ENCODE assay signal across 9 mouse cellular contexts in genomic region chr2:179774440-179775110, GRCm38 (mm10).
A peak's percentile ranks its signal among the peaks of the same experiment; 100 is the strongest.
DNase-seq lines count a peak whose midpoint lies in the region; ATAC-seq and TF ChIP-seq lines count a peak whose summit lies in the region.
"Had no signal": no experiment of that assay in that cellular context is flagged by ENCODE, and none has a peak within 500 bp of the region (broad histone marks: within the 10 kb centered on the region; RNA-seq: fewer than 3 reads in every experiment).

No protein-coding gene starts in this region.

- peak; percentile 76 for DNase-seq in cerebellum, adult 9-11 months
- peak; percentile 40 for DNase-seq in lung, postnatal 14 days
- DNase-seq in ovary, adult 18-20 months (ENCODE audit: low spot score) = no peak
- no peak for DNase-seq in frontal cortex, postnatal 25 days (ENCODE audit: low spot score in 2 of 2)

- H3K4me2 ChIP-seq in forebrain, embryonic 12.5 days = no peak overlapping the region
- H3K4me2 ChIP-seq in forebrain, embryonic 13.5 days = no peak overlapping the region
- H3K4me2 ChIP-seq in intestine, postnatal 0 days (replicated peaks; ENCODE audit: low read depth) = no peak overlapping the region
- H3K4me2 ChIP-seq: embryonic facial prominence, embryonic 13.5 days had no signal

- no peak overlapping the region for H3K9ac ChIP-seq in forebrain, embryonic 12.5 days
- no peak overlapping the region for H3K9ac ChIP-seq in forebrain, embryonic 13.5 days
- no peak overlapping the region for H3K9ac ChIP-seq in intestine, postnatal 0 days (ENCODE audit: low read depth, low read length)
- H3K9ac ChIP-seq: embryonic facial prominence, embryonic 13.5 days had no signal

- H3K4me1 ChIP-seq in forebrain, embryonic 12.5 days = peaks cover 28% of the 10 kb centered on the region
- H3K4me1 ChIP-seq in forebrain, embryonic 13.5 days = peaks cover 21% of the 10 kb centered on the region
- no peaks in the 10 kb centered on the region for H3K4me1 ChIP-seq in intestine, postnatal 0 days (replicated peaks; ENCODE audit: control insufficient read depth, insufficient read depth, low read length)

- H3K36me3 ChIP-seq in forebrain, embryonic 12.5 days (replicated peaks) = no peaks in the 10 kb centered on the region
- H3K36me3 ChIP-seq in forebrain, embryonic 13.5 days (ENCODE audit: poor library complexity, severe bottlenecking) = no peaks in the 10 kb centered on the region
- H3K36me3 ChIP-seq in intestine, postnatal 0 days (ENCODE audit: control insufficient read depth, insufficient read depth) = no peaks in the 10 kb centered on the region
- H3K36me3 ChIP-seq: embryonic facial prominence, embryonic 13.5 days had no signal

- TF ChIP-seq CTCF in intestine, postnatal 0 days (IDR thresholded peaks at IDR 0.05; ENCODE audit: low read depth) = no peak

- H3K4me3 ChIP-seq in forebrain, embryonic 12.5 days (replicated peaks) = no peak overlapping the region
- H3K4me3 ChIP-seq in forebrain, embryonic 13.5 days = no peak overlapping the region
- H3K4me3 ChIP-seq in intestine, postnatal 0 days (ENCODE audit: low read depth, low read length) = no peak overlapping the region
- H3K4me3 ChIP-seq: embryonic facial prominence, embryonic 13.5 days had no signal

- H3K27ac ChIP-seq in forebrain, embryonic 12.5 days = 0 out of 2 replicates have a peak overlapping the region, but pooled peaks have one; percentile 13
- no peak overlapping the region for H3K27ac ChIP-seq in forebrain, embryonic 13.5 days
- no peak overlapping the region for H3K27ac ChIP-seq in intestine, postnatal 0 days (ENCODE audit: low read depth, low read length)
- H3K27ac ChIP-seq: embryonic facial prominence, embryonic 13.5 days had no signal

- no peaks in the 10 kb centered on the region for H3K9me3 ChIP-seq in forebrain, embryonic 12.5 days
- H3K9me3 ChIP-seq in forebrain, embryonic 13.5 days (replicated peaks) = no peaks in the 10 kb centered on the region
- no peaks in the 10 kb centered on the region for H3K9me3 ChIP-seq in intestine, postnatal 0 days (ENCODE audit: control insufficient read depth)
- H3K9me3 ChIP-seq: embryonic facial prominence, embryonic 13.5 days had no signal

- peak; percentile 50 for ATAC-seq in forebrain, embryonic 12.5 days (ENCODE audit: low FRiP score)
- ATAC-seq in forebrain, embryonic 13.5 days = no peak
- ATAC-seq in intestine, postnatal 0 days = 0 out of 2 replicates have a peak, but pooled peaks have one; percentile 31
- ATAC-seq in activated CD4-positive, CD25-positive, alpha-beta regulatory T cell, adult 4 months = no peak

- H3K27me3 ChIP-seq in forebrain, embryonic 12.5 days = no peaks in the 10 kb centered on the region
- peaks cover 4% of the 10 kb centered on the region; the same call in 1 of the 2 replicates for H3K27me3 ChIP-seq in forebrain, embryonic 13.5 days
- no peaks in the 10 kb centered on the region for H3K27me3 ChIP-seq in intestine, postnatal 0 days (replicated peaks; ENCODE audit: control insufficient read depth, insufficient read depth, low read length)

- WGBS in forebrain, embryonic 12.5 days = 17% methylated on average over 13 of the region's 13 CpGs
- WGBS in forebrain, embryonic 13.5 days = 16% methylated on average over 13 of the region's 13 CpGs
- WGBS in intestine, postnatal 0 days = 13% methylated on average over 13 of the region's 13 CpGs

Comparison
In these comparisons a context has a peak if more than half of its experiments do, and no peak if none do; other contexts are left out.
1. ATAC-seq: peak in forebrain, embryonic 12.5 days (single experiment) and intestine, postnatal 0 days (single experiment); none in forebrain, embryonic 13.5 days (single experiment) and activated CD4-positive, CD25-positive, alpha-beta regulatory T cell, adult 4 months (single experiment).
2. DNase-seq: peak in cerebellum, adult 9-11 months (single experiment) and lung, postnatal 14 days (single experiment); none in ovary, adult 18-20 months (single experiment) and frontal cortex, postnatal 25 days (0 of 2).